Mouse (Mus musculus) heart, postnatal 0 days (tissue): ENCODE measurements around the gene Gm5134.

Source experiments
- CTCF ChIP-seq: IDR thresholded peaks from 2 replicates; pipeline ENCODE4 v1.5.1; 2016; ENCODE audit warnings: antibody characterized with exemption, control low read depth, low read depth
- EP300 ChIP-seq: IDR thresholded peaks from 2 replicates; pipeline ENCODE4 v1.6.1; 2016; ENCODE audit warnings: antibody characterized with exemption, low read depth

- TF ChIP-seq EP300: no peak
- TF ChIP-seq CTCF: no peak
Observed at GRCm38 (mm10) chr10:75921026-75921725, 33.1 kb upstream of the Gm5134 start, which contains the start of gene Smarcb1.
